Mouse (Mus musculus): ENCODE data around the gene Usp31.

DNA sequence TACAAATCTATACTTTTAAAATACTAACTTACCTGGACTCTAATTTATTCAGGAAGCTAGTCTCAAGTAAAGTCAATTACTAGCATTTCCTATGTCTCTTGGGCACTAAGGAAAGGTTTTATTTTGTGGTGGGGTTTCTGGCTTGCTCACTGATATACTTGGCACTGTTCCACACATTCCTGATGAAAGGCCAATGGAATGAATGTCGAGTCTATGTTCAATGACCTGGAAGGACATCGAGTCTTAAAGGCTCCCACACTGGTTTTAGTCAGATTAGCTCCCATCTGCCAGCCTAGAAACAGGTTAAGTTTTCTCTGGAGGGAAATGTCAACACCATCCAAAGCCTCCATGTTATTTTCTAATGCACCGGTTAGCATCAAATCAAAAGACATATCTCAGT lies 72.8 kb downstream of the Usp31 start:
- TF ChIP-seq POLR2A (IDR thresholded peaks at IDR 0.05; ENCODE audit: low read depth, low read length) (no peak), CTCF (IDR thresholded peaks at IDR 0.05; ENCODE audit: extremely low read depth, insufficient read length, insufficient replicate concordance, low read depth, low read length) (no peak)
